Mouse (Mus musculus): ENCODE data around the gene Asb15. TPM values are rescaled to one million over a fixed set of nuclear protein-coding genes. Genes with fewer than 3 reads are reported as not detected.

Asb15 gene
- not detected in 2 replicates for polyA plus RNA-seq (2014; fragmentation: Nextera tagmentation; extraction: Ambion mirVana)

- no peaks in the 10 kb centered on the region for H3K36me3 ChIP-seq (replicated peaks; ENCODE audit: control insufficient read depth, insufficient read depth, low read depth, low read length)
- no peak for DNase-seq (ENCODE audit: low spot score)
- H3K9ac ChIP-seq (replicated peaks; ENCODE audit: low read length), result peak within 1 kb of the TSS; percentile 66
- H3K27me3 ChIP-seq (ENCODE audit: control insufficient read depth, insufficient read depth, low read length), result no peaks in the 10 kb centered on the region
- ATAC-seq (replicated peaks; ENCODE audit: insufficient number of reproducible peaks, low FRiP score, low TSS enrichment, low read depth), result no peak
- H3K4me1 ChIP-seq (ENCODE audit: control insufficient read depth, insufficient read depth, low read length), result no peaks in the 10 kb centered on the region
- peak within 1 kb of the TSS; percentile 64 for H3K4me2 ChIP-seq (ENCODE audit: low read depth, low read length)
- H3K9me3 ChIP-seq (replicated peaks; ENCODE audit: control insufficient read depth, low read length), result no peaks in the 10 kb centered on the region
- H3K4me3 ChIP-seq (ENCODE audit: low read depth, low read length), result peak within 1 kb of the TSS; percentile 76
- H3K27ac ChIP-seq (replicated peaks; ENCODE audit: low read depth, low read length), result no peak within 1 kb of the TSS
- WGBS, result 49% methylated on average over 2 of the region's 2 CpGs
Measured at GRCm38 (mm10) chr6:24528064-24528243, at the start of gene Asb15. Gene Asb15, plus strand, starts transcription at chr6:24528144.

- H3K9ac ChIP-seq (replicated peaks; ENCODE audit: low read length), result no peak overlapping the region
- no peaks in the 10 kb centered on the region for H3K4me1 ChIP-seq (ENCODE audit: control insufficient read depth, insufficient read depth, low read length)
- no peak overlapping the region for H3K4me2 ChIP-seq (ENCODE audit: low read depth, low read length)
- H3K4me3 ChIP-seq (ENCODE audit: low read depth, low read length), result no peak overlapping the region
- 85% methylated on average over 5 of the region's 5 CpGs for WGBS
- H3K9me3 ChIP-seq (replicated peaks; ENCODE audit: control insufficient read depth, low read length), result no peaks in the 10 kb centered on the region
- no peaks in the 10 kb centered on the region for H3K36me3 ChIP-seq (replicated peaks; ENCODE audit: control insufficient read depth, insufficient read depth, low read depth, low read length)
- no peak for ATAC-seq (replicated peaks; ENCODE audit: insufficient number of reproducible peaks, low FRiP score, low TSS enrichment, low read depth)
- no peak overlapping the region for H3K27ac ChIP-seq (replicated peaks; ENCODE audit: low read depth, low read length)
- no peak for DNase-seq (ENCODE audit: low spot score)
- H3K27me3 ChIP-seq (ENCODE audit: control insufficient read depth, insufficient read depth, low read length), result no peaks in the 10 kb centered on the region
Measured at GRCm38 (mm10) chr6:24486530-24486929, 41.4 kb upstream of the Asb15 start.

- Histone ChIP-seq H3K4me3 (ENCODE audit: low read depth, low read length) (no peak overlapping the region), H3K27ac (replicated peaks; ENCODE audit: low read depth, low read length) (no peak overlapping the region), H3K9me3 (replicated peaks; ENCODE audit: control insufficient read depth, low read length) (no peaks in the 10 kb centered on the region), H3K4me1 (ENCODE audit: control insufficient read depth, insufficient read depth, low read length) (no peaks in the 10 kb centered on the region), H3K9ac (replicated peaks; ENCODE audit: low read length) (no peak overlapping the region), H3K27me3 (ENCODE audit: control insufficient read depth, insufficient read depth, low read length) (no peaks in the 10 kb centered on the region), H3K36me3 (replicated peaks; ENCODE audit: control insufficient read depth, insufficient read depth, low read depth, low read length) (no peaks in the 10 kb centered on the region), H3K4me2 (ENCODE audit: low read depth, low read length) (no peak overlapping the region)
- DNase-seq (ENCODE audit: low spot score) (peak; percentile 30), ATAC-seq (replicated peaks; ENCODE audit: insufficient number of reproducible peaks, low FRiP score, low TSS enrichment, low read depth) (no peak)
- WGBS, result 12% methylated on average over 1 of the region's 1 CpGs
Measured at GRCm38 (mm10) chr6:24490341-24490740, 37.6 kb upstream of the Asb15 start.

- ATAC-seq (replicated peaks; ENCODE audit: insufficient number of reproducible peaks, low FRiP score, low TSS enrichment, low read depth), result no peak
- Histone ChIP-seq H3K4me1 (ENCODE audit: control insufficient read depth, insufficient read depth, low read length) (no peaks in the 10 kb centered on the region), H3K27ac (replicated peaks; ENCODE audit: low read depth, low read length) (no peak overlapping the region), H3K4me3 (ENCODE audit: low read depth, low read length) (no peak overlapping the region), H3K36me3 (replicated peaks; ENCODE audit: control insufficient read depth, insufficient read depth, low read depth, low read length) (no peaks in the 10 kb centered on the region), H3K9me3 (replicated peaks; ENCODE audit: control insufficient read depth, low read length) (no peaks in the 10 kb centered on the region), H3K4me2 (ENCODE audit: low read depth, low read length) (no peak overlapping the region), H3K9ac (replicated peaks; ENCODE audit: low read length) (no peak overlapping the region), H3K27me3 (ENCODE audit: control insufficient read depth, insufficient read depth, low read length) (no peaks in the 10 kb centered on the region)
- no peak for DNase-seq (ENCODE audit: low spot score)
- 86% methylated on average over 2 of the region's 2 CpGs for WGBS
Measured at GRCm38 (mm10) chr6:24504141-24504540, 23.8 kb upstream of the Asb15 start.

DNA sequence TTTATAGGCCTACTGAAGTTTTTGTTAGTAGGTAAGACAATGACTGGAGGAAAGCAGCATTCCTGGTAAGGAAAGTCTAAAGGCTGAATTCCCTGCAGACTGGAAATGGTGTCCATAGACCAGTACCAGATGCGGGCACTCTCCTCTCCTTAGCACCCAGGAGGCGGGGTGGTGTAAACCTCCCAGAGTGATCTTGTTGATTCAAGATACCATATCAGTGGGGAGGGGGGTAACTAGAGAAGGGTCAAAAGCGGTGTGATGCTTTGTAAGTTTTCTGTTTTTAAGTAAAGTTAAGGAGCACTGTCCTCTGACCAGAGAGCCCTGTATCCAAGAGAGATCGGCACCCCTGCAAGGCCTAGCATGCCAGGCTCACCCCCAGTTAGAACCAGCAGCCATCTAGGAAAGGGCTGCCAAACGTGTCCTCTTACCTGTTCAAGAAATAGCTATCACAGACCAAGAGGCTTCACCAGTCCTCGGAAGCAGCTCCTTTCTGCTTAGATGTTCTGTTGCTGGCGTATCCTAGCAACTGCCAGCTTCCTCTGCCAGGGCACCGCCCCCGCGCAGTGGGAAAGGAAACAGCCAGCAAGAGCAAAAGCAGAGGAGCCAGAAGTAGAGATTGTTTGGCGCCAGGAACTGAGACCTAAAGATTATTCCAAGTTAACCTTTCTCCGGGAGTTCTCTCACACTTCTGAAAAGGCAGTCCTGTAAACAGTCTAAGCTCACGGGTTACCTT is 13.2 kb upstream of the Asb15 start, which contains the start of gene Iqub:
Gene Iqub (minus strand): TSS at position 516 of the 733 bp plus-strand sequence.
- Histone ChIP-seq H3K27ac (replicated peaks; ENCODE audit: low read depth, low read length) (no peak within 1 kb of the TSS), H3K9ac (replicated peaks; ENCODE audit: low read length) (0 out of 2 replicates have a peak within 1 kb of the TSS, but pooled peaks have one; percentile 18), H3K4me1 (ENCODE audit: control insufficient read depth, insufficient read depth, low read length) (no peaks in the 10 kb centered on the region), H3K4me3 (ENCODE audit: low read depth, low read length) (no peak within 1 kb of the TSS), H3K36me3 (replicated peaks; ENCODE audit: control insufficient read depth, insufficient read depth, low read depth, low read length) (no peaks in the 10 kb centered on the region), H3K4me2 (ENCODE audit: low read depth, low read length) (no peak within 1 kb of the TSS), H3K9me3 (replicated peaks; ENCODE audit: control insufficient read depth, low read length) (no peaks in the 10 kb centered on the region), H3K27me3 (ENCODE audit: control insufficient read depth, insufficient read depth, low read length) (no peaks in the 10 kb centered on the region)
- 27% methylated on average over 13 of the region's 13 CpGs for WGBS
- peak; percentile 63 for ATAC-seq (replicated peaks; ENCODE audit: insufficient number of reproducible peaks, low FRiP score, low TSS enrichment, low read depth)
- peak; percentile 70 for DNase-seq (ENCODE audit: low spot score)

- peak; percentile 65 for DNase-seq (ENCODE audit: low spot score)
- ATAC-seq (replicated peaks; ENCODE audit: insufficient number of reproducible peaks, low FRiP score, low TSS enrichment, low read depth), result 0 out of 2 replicates have a peak, but pooled peaks have one; percentile 55
- no peak overlapping the region for H3K4me2 ChIP-seq (ENCODE audit: low read depth, low read length)
- H3K9me3 ChIP-seq (replicated peaks; ENCODE audit: control insufficient read depth, low read length), result no peaks in the 10 kb centered on the region
- no peaks in the 10 kb centered on the region for H3K36me3 ChIP-seq (replicated peaks; ENCODE audit: control insufficient read depth, insufficient read depth, low read depth, low read length)
- no peak overlapping the region for H3K9ac ChIP-seq (replicated peaks; ENCODE audit: low read length)
- 44% methylated on average over 2 of the region's 2 CpGs for WGBS
- no peaks in the 10 kb centered on the region for H3K27me3 ChIP-seq (ENCODE audit: control insufficient read depth, insufficient read depth, low read length)
- no peaks in the 10 kb centered on the region for H3K4me1 ChIP-seq (ENCODE audit: control insufficient read depth, insufficient read depth, low read length)
- H3K4me3 ChIP-seq (ENCODE audit: low read depth, low read length), result no peak overlapping the region
- H3K27ac ChIP-seq (replicated peaks; ENCODE audit: low read depth, low read length), result no peak overlapping the region
Measured at GRCm38 (mm10) chr6:24516197-24516596, 11.7 kb upstream of the Asb15 start.

DNA sequence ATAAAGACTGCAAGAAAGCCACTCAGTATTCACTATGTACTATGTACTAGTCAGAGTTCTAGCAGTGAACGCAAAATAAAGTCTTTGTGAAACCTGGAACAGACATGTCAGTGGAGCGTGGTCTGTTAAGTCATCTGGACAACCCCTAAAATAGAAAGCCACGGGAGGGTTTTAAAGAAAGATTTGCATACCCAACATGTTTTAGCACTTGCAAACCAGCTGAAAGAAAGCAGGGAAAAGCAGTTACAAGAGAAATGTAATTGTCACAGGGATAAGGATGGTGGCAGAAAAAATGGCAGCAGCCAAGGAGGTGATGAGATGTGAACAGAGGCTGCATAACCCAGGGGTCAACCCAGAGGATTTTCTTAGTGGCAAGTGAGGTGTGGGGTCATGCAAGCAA is 2.2 kb upstream of the Asb15 start:
- Histone ChIP-seq H3K36me3 (replicated peaks; ENCODE audit: control insufficient read depth, insufficient read depth, low read depth, low read length) (no peaks in the 10 kb centered on the region), H3K4me2 (ENCODE audit: low read depth, low read length) (no peak overlapping the region), H3K27me3 (ENCODE audit: control insufficient read depth, insufficient read depth, low read length) (no peaks in the 10 kb centered on the region), H3K4me1 (ENCODE audit: control insufficient read depth, insufficient read depth, low read length) (no peaks in the 10 kb centered on the region), H3K27ac (replicated peaks; ENCODE audit: low read depth, low read length) (no peak overlapping the region), H3K4me3 (ENCODE audit: low read depth, low read length) (no peak overlapping the region), H3K9ac (replicated peaks; ENCODE audit: low read length) (no peak overlapping the region), H3K9me3 (replicated peaks; ENCODE audit: control insufficient read depth, low read length) (no peaks in the 10 kb centered on the region)
- WGBS, result 89% methylated on average over 3 of the region's 3 CpGs
- DNase-seq (ENCODE audit: low spot score) (no peak), ATAC-seq (replicated peaks; ENCODE audit: insufficient number of reproducible peaks, low FRiP score, low TSS enrichment, low read depth) (no peak)

- ATAC-seq (replicated peaks; ENCODE audit: insufficient number of reproducible peaks, low FRiP score, low TSS enrichment, low read depth), result peak; percentile 99
- no peaks in the 10 kb centered on the region for H3K27me3 ChIP-seq (ENCODE audit: control insufficient read depth, insufficient read depth, low read length)
- peak; percentile 99 for DNase-seq (ENCODE audit: low spot score)
- peak within 1 kb of the TSS; percentile 64 for H3K4me2 ChIP-seq (ENCODE audit: low read depth, low read length)
- no peaks in the 10 kb centered on the region for H3K36me3 ChIP-seq (replicated peaks; ENCODE audit: control insufficient read depth, insufficient read depth, low read depth, low read length)
- under 1% methylated on average over 53 of the region's 53 CpGs for WGBS
- no peaks in the 10 kb centered on the region for H3K4me1 ChIP-seq (ENCODE audit: control insufficient read depth, insufficient read depth, low read length)
- peak within 1 kb of the TSS; percentile 66 for H3K9ac ChIP-seq (replicated peaks; ENCODE audit: low read length)
- no peak within 1 kb of the TSS for H3K27ac ChIP-seq (replicated peaks; ENCODE audit: low read depth, low read length)
- no peaks in the 10 kb centered on the region for H3K9me3 ChIP-seq (replicated peaks; ENCODE audit: control insufficient read depth, low read length)
- H3K4me3 ChIP-seq (ENCODE audit: low read depth, low read length), result peak within 1 kb of the TSS; percentile 76
Measured at GRCm38 (mm10) chr6:24527155-24528063, 535 bp upstream of the Asb15 start, which contains the start of gene Ndufa5. Gene Ndufa5, minus strand, starts transcription at chr6:24528013.
